Mouse (Mus musculus): ENCODE results near the gene Npc2.

Gene Npc2

DNA sequence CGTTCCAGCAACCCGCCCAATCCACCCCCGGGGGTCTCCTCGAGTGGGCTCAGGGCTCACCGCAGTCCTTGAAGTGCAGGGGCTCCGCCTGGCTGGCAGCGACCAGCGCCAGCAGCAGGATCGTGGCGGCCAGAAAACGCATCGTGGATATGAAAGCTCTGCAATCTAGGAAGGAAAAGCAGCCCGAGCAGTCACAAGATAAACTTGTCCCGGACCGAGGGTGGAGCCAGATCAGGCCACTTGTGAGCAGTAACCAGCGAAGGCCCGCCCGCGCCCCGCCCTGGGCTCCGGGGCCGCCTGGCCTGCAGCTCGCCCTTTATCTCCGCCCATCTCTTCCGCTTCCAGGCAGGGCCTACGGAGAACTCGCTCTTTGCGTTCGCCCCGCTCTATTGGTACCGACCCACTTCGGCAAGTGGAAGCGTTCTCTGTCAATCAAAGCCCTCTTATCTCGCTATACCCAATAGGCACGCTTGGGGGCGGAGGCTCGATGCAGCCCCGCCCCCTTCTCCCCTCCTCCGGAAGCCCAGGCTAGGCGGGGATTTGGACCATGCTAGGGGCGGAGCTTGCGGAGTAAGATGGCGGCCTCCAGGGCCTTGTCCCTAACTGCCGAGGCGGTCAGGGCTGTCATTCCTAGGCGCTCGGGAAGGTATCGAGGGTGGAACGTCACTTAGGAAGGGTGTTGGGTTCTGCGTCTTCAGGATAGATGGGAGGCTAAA, at the start of gene Npc2, which contains the start of gene Isca2:
Gene Npc2, minus strand, starts transcription at position 427 of the 716 bp plus-strand sequence.
Gene Isca2, plus strand, starts transcription at position 526 of the 716 bp plus-strand sequence.
- peak; percentile 95 for DNase-seq (ENCODE audit: extremely low spot score, low spot score)

DNA sequence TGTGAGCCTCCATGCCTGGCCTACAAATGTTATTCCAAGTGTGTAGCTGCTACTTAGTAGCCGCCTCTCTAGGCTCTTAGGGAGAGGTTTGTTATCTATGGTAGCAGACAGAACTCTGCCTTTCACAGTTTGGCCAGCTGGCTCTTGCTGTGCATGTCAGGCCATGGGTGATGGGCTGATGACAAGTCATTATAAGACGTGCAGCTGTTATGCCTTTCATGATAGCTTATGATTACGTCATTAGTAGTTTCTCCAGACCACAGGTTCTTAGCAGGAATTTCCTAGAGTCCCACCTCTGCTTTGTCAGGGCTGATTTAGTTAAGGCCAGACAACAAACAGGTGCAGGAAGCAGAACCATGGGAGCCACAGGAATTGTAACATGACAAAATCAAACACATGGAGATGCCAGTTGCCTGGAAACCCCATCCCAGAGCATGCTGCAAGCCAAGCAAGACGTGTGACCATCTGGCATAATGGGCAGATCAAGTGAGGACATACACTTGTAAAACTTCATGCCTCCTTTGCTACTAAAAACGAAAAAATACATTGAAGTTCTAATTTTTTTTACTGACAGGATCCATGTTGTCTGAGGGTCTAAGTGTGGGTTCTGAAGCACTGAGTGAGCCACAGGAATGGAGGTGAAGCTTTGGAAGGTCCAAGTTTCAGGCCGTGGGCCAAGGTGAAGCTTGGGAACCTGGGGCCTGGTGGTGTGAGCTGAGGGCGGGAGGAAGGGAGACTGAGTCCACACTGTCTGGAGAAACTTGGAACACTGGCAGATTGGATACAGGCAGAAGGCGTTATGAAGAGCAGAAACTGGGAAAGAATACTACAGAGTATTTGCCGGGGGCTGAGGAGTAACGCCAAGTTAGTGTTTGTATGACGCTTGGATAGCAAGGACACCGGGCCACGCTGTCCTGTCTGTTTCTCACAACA, 46.5 kb upstream of the Npc2 start:
- DNase-seq (ENCODE audit: extremely low spot score, low spot score), result no peak

DNA sequence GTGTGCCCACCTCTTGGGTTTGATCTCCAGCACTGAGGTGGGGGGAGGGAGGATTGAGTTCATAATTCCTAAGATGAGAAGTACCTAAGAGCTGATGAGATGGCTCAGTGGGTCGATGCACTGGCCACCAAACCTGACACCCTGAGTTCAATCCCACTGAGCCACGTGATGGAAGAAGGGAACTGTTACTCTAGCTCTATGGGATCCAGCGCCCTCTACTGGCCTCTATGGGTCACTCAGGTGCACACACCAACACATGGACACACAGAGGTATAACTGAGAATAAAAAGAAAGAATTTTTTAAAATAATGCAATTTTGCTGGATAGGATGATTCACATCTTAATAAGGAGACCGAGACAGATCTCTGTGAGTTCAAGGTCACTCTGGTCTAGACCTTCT, 45.5 kb upstream of the Npc2 start:
- DNase-seq (ENCODE audit: extremely low spot score, low spot score), result no peak

- DNase-seq (ENCODE audit: extremely low spot score, low spot score), result no peak
Measured at GRCm38 (mm10) chr12:84814663-84815325, 41.8 kb upstream of the Npc2 start.

DNA sequence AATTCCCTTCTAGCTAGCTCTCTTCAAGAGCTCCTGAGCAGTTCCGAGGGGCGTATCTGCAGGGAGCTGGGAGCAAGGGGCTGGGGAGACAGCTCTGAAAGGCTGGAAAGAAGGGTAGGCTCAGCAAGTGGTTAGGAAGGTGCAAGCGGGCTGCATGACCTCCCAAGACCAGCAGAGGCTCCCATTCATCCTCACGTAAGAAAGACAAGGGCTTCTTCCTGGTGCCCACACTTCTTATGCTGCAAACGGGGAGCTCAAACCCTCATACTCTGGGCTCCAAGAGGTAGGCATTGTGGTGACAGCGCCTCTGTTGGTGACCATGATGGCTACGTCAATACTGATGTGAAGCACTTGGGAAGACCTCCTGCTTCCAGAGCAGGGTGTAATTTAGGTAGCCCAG, 40.8 kb upstream of the Npc2 start:
- no peak for DNase-seq (ENCODE audit: extremely low spot score, low spot score)

GRCm38 (mm10) chr12:84812004-84812403, 39.1 kb upstream of the Npc2 start:
- no peak for DNase-seq (ENCODE audit: extremely low spot score, low spot score)

DNA sequence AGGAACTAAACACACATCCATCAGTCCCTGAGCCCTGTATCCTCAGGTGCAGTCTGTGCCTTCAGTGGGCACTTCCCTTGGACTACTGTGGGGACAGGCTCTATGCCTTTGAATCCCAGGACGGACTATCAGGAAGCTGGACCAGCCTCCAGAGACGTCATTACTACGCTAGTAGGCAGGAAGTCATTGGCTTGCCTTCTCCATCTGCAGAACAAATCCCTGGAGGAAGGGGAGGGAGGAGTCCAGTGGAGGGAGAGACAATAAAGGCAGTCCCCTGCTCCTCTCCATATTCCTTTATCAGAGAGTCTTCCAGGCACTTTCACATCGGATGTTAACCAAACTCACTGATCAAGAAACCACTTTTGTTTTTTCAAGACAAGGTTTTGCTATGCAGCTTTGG, 38.6 kb upstream of the Npc2 start:
- DNase-seq (ENCODE audit: extremely low spot score, low spot score), result no peak

DNA sequence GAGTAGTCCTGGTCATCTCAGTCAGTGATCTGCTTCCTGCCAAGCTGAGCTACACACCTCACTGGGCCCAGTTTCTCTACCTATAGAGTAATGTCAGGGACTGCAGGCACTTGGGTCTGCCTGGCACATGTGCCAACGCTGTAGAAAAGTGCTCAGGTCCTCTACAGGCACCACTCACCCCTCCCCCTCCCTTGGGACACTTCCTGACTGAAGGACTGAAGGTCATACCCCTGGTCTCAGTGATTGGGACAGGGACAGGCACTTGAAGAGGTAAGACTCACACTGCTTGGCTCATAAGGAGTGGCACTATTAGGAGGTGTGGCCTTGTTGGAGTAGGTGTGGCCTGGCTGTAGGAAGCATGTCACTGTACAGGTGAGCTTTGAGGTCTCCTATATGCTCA, 37.9 kb upstream of the Npc2 start:
- no peak for DNase-seq (ENCODE audit: extremely low spot score, low spot score)

DNA sequence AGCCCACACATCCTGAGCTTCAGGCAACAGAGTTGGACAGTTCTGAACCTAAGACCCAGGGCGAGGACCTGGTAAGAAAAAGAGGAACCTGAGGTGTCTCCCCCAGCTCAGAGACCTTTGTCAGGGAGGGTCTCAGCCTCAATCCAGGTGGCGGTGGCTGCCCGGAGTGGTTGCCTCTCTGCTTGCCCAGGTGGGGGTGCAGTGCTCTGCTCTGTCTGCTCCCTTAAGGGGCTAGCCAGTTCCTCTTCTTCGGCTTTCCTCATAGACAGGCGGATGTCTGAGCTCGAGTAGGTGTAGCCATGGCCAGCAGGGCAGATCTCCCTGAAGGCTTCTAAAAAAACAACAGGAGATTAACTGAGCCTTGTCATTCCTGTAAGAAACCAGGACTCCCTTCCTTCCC, 36.1 kb upstream of the Npc2 start:
- no peak for DNase-seq (ENCODE audit: extremely low spot score, low spot score)

DNA sequence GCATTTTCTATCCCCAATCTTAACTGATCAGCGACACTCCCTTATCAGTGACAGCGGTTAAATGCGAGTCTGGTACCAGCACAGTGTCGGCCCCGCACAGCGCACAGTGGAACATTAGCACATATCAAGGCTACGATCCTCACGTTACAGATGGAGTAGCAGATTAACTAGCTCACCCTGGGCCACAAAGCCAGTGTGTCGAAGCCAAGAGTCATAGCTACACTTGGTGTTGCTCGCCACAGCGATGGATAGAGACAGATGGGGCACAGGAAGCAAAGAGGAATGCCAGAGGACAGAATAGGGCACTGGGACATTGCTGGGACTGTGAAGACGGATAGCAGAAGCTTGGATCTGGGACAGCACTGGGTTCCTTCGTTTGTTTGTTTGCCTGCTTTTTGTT, 34.4 kb upstream of the Npc2 start:
- no peak for DNase-seq (ENCODE audit: extremely low spot score, low spot score)

- no peak for DNase-seq (ENCODE audit: extremely low spot score, low spot score)
Measured at GRCm38 (mm10) chr12:84806726-84807125, 33.8 kb upstream of the Npc2 start.

DNA sequence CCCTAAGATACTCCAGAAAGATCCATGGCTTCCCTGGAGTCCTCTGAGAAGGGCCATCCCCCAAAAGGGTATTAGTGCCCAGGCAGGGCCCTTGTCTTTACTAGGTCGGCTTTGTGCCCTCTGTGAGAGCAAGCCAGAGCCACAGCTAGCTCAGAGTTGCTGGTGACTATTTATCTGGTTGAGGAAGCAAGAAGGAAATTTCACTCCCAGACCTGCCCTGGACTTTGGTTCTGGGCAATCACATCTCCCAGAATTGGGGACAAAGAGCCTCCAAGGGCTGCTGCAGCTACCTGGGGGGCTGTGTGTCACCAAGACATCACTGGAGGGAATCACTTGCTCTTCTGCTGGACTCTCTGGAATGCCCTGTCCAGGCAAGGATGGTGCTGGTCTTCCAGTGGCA, 33.1 kb upstream of the Npc2 start:
- no peak for DNase-seq (ENCODE audit: extremely low spot score, low spot score)

DNA sequence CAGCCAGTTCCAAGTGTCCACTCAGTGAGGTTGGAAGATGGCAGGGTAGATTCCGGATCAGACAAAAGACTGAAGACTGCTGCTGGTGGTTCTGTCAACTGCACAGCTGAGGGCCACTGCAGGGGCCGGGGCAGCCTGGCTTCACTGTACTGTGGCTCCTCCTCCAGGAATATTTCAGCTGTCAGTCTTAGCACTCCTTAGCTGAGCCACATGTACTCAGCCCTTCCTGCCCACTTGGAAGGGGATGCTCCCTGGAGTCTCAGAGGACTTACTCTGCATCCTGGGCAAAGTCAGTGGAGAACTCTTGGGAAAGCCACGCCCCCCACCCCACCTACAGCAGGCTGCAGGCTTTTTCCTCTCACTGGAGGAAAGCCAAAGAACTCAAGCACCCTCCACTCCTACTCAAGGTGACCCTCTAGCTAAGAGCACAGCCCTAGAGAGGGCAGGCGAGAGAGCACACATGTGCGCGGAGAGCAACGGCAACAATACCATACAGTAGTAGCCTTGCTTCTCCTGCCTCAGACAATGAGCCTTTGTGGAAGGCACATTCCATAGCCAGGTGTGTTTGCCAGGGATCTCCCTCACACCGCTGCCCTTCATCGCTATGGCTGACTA, 32.4 kb upstream of the Npc2 start:
- DNase-seq (ENCODE audit: extremely low spot score, low spot score), result no peak

DNA sequence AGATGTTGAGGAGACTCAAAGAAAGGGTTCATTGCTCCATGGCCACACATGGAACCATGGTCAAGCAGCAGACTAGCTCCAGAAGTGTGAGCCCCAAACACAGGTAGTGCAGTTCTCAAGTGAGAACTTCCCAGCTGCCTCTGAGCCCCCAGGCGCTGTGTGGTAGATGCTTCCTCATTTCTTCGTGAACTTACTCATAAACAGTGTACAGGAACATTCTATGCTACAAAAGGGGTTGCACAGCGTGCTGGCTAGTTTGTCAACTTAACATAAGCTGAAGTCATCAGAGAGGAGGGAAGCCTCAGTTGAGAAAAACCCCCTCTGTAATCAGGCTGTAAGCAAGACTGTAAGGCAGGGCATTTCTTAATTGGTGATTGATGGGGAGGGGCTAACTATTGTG, 29.7 kb upstream of the Npc2 start:
- DNase-seq (ENCODE audit: extremely low spot score, low spot score), result no peak

GRCm38 (mm10) chr12:84801532-84802110, 28.7 kb upstream of the Npc2 start:
- DNase-seq (ENCODE audit: extremely low spot score, low spot score), result no peak

GRCm38 (mm10) chr12:84800419-84800818, 27.5 kb upstream of the Npc2 start:
- no peak for DNase-seq (ENCODE audit: extremely low spot score, low spot score)

DNA sequence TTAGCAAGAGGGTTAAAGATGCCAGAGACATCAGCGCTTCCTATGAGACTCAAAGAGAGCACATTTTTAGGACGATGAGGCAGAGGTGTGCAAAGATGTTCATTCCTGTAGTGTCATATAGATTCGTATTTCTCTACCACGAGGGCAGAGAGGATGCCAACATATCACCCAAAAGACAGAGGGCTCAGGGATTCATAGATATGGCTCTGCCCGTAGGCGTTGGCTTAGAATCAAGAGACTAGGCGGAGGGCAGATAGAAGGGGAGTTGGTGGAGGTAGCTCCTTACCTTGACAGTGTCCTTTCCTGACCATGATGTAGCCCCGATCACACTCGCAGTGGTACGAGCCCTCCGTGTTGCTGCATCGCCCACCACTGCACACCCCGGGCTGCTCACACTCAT, 26.1 kb upstream of the Npc2 start:
- no peak for DNase-seq (ENCODE audit: extremely low spot score, low spot score)

DNA sequence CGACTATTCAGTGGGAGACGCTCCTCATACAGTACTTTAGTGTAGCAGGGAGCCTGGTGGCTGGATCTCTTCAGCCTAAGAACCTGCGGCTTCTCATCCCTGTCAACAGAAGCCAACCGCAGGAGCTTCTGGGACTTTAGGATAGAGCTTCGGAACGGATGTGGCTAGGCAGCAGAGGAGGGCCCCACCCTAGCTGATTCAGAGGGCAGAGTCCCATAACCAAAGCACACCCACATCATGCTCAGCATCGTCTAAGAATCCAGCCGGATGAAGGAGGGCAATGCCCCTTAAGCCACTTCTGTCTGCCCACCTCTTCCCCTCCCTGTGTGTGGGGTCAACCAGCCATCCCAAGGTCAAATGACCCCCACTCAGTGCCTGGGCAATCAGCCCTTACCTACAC, 21.7 kb upstream of the Npc2 start:
- DNase-seq (ENCODE audit: extremely low spot score, low spot score), result no peak

DNA sequence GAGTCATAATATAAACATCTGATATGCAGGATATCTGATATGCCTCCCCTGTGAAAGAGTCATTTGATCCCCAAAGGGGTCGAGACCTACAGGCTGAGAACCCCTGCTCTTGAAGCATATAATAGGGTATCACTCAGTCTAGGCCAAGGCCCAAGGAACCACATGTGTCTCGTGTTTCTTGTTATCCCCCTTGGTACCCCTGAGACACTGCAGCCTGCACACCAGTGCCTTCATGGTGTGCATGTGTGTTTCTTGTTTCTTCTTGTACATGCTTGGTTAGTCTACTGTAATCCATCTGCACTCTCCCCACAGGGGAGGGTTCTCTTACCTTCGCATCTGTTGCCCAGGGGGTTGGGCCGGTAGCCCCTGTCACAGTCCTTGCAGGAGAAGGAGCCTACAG, 19.7 kb upstream of the Npc2 start:
- no peak for DNase-seq (ENCODE audit: extremely low spot score, low spot score)

GRCm38 (mm10) chr12:84790853-84791252, 17.9 kb upstream of the Npc2 start:
- DNase-seq (ENCODE audit: extremely low spot score, low spot score), result no peak

DNA sequence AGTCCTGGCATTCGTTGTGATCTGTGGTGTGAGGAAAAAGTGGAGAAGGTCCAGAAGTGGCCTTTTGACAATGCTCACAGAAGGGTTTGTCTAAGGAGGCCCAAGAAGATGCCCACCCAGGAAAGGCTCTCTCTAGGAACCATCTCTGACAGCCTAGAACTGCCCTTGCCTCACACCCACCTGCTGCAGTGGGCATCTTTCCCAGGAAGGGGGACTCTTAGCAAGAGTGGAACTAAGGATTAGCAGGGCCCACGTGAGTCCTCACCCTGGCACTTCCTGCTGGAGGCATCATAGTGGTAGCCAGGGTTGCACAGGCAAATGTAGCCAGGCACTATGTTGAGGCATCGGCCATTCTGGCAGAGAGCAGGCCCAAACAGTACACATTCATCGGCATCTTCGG, 13.1 kb upstream of the Npc2 start:
- DNase-seq (ENCODE audit: extremely low spot score, low spot score), result no peak
